9 mouse cellular contexts compared by ENCODE assay signal in the genomic region with DNA sequence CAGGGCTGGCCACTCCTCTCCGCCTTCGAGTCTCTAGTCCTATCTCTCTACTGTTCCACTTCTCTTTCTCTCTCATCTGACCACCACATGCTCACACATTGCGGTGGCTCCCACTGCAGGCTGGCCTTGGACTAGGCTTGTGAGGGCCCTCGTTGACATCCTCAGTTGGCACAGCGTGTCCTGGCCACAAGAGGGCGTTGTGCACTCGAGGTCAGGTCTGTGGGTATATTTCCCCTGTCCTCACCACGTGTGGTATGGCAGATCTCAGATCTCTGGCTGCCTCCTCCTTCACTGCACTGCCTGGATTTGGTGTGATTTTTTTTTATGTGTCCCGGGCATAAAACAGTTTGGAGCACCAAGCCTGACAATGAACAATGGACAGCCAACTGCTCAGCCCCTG. TPM values are rescaled to one million over a fixed set of nuclear protein-coding genes. Genes with fewer than 3 reads are reported as not detected.
DNase-seq lines count a peak whose midpoint lies in the region; ATAC-seq and TF ChIP-seq lines count a peak whose summit lies in the region.
"Had no signal": no experiment of that assay in that cellular context is flagged by ENCODE, and none has a peak within 500 bp of the region (broad histone marks: within the 10 kb centered on the region; RNA-seq: fewer than 3 reads in every experiment).

No protein-coding gene starts in this region.

- peak; percentile 29 for TF ChIP-seq CTCF in heart, adult 2 months (IDR thresholded peaks at IDR 0.05)

- 43% methylated on average over 9 of the region's 9 CpGs for WGBS in heart, adult 2 months
- 49% methylated on average over 9 of the region's 9 CpGs for WGBS in midbrain, embryonic 16.5 days
- WGBS in midbrain, embryonic 15.5 days = 41% methylated on average over 9 of the region's 9 CpGs

- H3K36me3 ChIP-seq in heart, adult 2 months (ENCODE audit: control insufficient read depth, insufficient read depth, low read length) = no peaks in the 10 kb centered on the region
- H3K36me3 ChIP-seq in midbrain, embryonic 16.5 days (ENCODE audit: control insufficient read depth, insufficient read depth, low read length) = no peaks in the 10 kb centered on the region
- no peaks in the 10 kb centered on the region for H3K36me3 ChIP-seq in midbrain, embryonic 15.5 days (replicated peaks)

- no peaks in the 10 kb centered on the region for H3K27me3 ChIP-seq in heart, adult 2 months (ENCODE audit: control insufficient read depth, insufficient read depth, low read length)
- H3K27me3 ChIP-seq in midbrain, embryonic 16.5 days (ENCODE audit: control insufficient read depth, insufficient read depth, low read depth, low read length) = no peaks in the 10 kb centered on the region
- no peaks in the 10 kb centered on the region for H3K27me3 ChIP-seq in midbrain, embryonic 15.5 days (replicated peaks)

- no peak overlapping the region for H3K27ac ChIP-seq in heart, adult 2 months
- H3K27ac ChIP-seq in midbrain, embryonic 16.5 days (ENCODE audit: low read length) = no peak overlapping the region
- H3K27ac ChIP-seq in midbrain, embryonic 15.5 days = no peak overlapping the region

- H3K9ac ChIP-seq in heart, adult 2 months (ENCODE audit: low read depth, low read length) = no peak overlapping the region
- no peak overlapping the region for H3K9ac ChIP-seq in midbrain, embryonic 16.5 days (ENCODE audit: low read depth, low read length)
- H3K9ac ChIP-seq in midbrain, embryonic 15.5 days = no peak overlapping the region

- ATAC-seq in midbrain, embryonic 16.5 days = 0 out of 2 replicates have a peak, but pooled peaks have one; percentile 6
- no peak for ATAC-seq in midbrain, embryonic 15.5 days (replicated peaks)
- peak; percentile 34; the same call in 1 of the 2 replicates for ATAC-seq in neutrophil, adult 5-6 weeks (ENCODE audit: extremely low read depth, insufficient number of reproducible peaks, low FRiP score, poor library complexity, severe bottlenecking)

- no peak overlapping the region for H3K4me2 ChIP-seq in midbrain, embryonic 16.5 days (ENCODE audit: low read length)
- no peak overlapping the region for H3K4me2 ChIP-seq in midbrain, embryonic 15.5 days

- no peaks in the 10 kb centered on the region for H3K79me2 ChIP-seq in heart, adult 2 months (replicated peaks; ENCODE audit: control insufficient read depth, insufficient read depth, low read length)

- no peaks in the 10 kb centered on the region for H3K9me3 ChIP-seq in midbrain, embryonic 16.5 days (replicated peaks; ENCODE audit: control insufficient read depth, low read length, poor library complexity, severe bottlenecking)
- H3K9me3 ChIP-seq in midbrain, embryonic 15.5 days = no peaks in the 10 kb centered on the region

- no peak for DNase-seq in heart, adult 2 months
- no peak for DNase-seq in heart, postnatal 10 days
- DNase-seq in T-cell, adult 2 months (ENCODE audit: low spot score) = peak; percentile 53
- DNase-seq in cerebellum, adult 18-20 months = no peak
- no peak for DNase-seq in adrenal gland, postnatal 36 days
- DNase-seq: cerebellum, adult 8-10 months had no signal

- intact Hi-C loops in heart, adult 2 months (cut with DNase I) = no loop called here
- intact Hi-C loops in heart, postnatal 10 days (cut with DNase I) = loop anchor here (10.0 kb wide), 1 partner anchor 172 kb away; no protein-coding TSS in a partner anchor

- no peak for TF ChIP-seq POLR2A in heart, adult 2 months (IDR thresholded peaks at IDR 0.05; ENCODE audit: insufficient read depth, low read depth, low read length)

- no peak overlapping the region for H3K4me3 ChIP-seq in heart, adult 2 months
- H3K4me3 ChIP-seq in midbrain, embryonic 16.5 days (ENCODE audit: low read depth, low read length) = no peak overlapping the region
- no peak overlapping the region for H3K4me3 ChIP-seq in midbrain, embryonic 15.5 days

- H3K4me1 ChIP-seq in heart, adult 2 months (ENCODE audit: control insufficient read depth, insufficient read depth, low read length) = no peaks in the 10 kb centered on the region
- H3K4me1 ChIP-seq in midbrain, embryonic 16.5 days (ENCODE audit: control insufficient read depth, insufficient read depth, low read length) = peaks cover 11% of the 10 kb centered on the region
- H3K4me1 ChIP-seq in midbrain, embryonic 15.5 days = peaks cover 5% of the 10 kb centered on the region

- no peak for TF ChIP-seq EP300 in heart, adult 2 months (IDR thresholded peaks at IDR 0.05; ENCODE audit: insufficient read depth, low read depth, low read length)

RNA-seq across cellular contexts. Expression of gene Rack1, which starts 23.5 kb away (rescaled TPM):
- 100 to 1,000 TPM; 337 to 437 TPM for total RNA-seq in heart, adult 2 months (2021)
- 867 and 1,301 TPM in 2 replicates for polyA plus RNA-seq in heart, adult 2 months (2012; rRNA removed)
- total RNA-seq in heart, postnatal 10 days (2021) = 100 to 1,000 TPM; 530 to 563 TPM
- 347 and 351 TPM in 2 replicates for polyA plus RNA-seq in midbrain, embryonic 16.5 days (2015; fragmentation: Nextera tagmentation; extraction: Ambion mirVana)
- polyA plus RNA-seq in midbrain, embryonic 15.5 days (2015; fragmentation: Nextera tagmentation; extraction: Ambion mirVana) = 365 and 382 TPM in 2 replicates
- 756 and 779 TPM in 2 replicates for total RNA-seq in neutrophil, adult 5-6 weeks (2017)
- 100 to 1,000 TPM; 711 to 729 TPM for total RNA-seq in adrenal gland, postnatal 36 days (2021)

RNA-seq across cellular contexts. Expression of gene Trim41, which starts 40.5 kb away (rescaled TPM):
- 10 to 100 TPM; 19.8 to 19.9 TPM for total RNA-seq in heart, adult 2 months (2021)
- polyA plus RNA-seq in heart, adult 2 months (2012; rRNA removed) = 19.1 and 19.3 TPM in 2 replicates
- 10 to 100 TPM; 27.9 to 30.1 TPM for total RNA-seq in heart, postnatal 10 days (2021)
- 6.7 and 6.9 TPM in 2 replicates for polyA plus RNA-seq in midbrain, embryonic 16.5 days (2015; fragmentation: Nextera tagmentation; extraction: Ambion mirVana)
- polyA plus RNA-seq in midbrain, embryonic 15.5 days (2015; fragmentation: Nextera tagmentation; extraction: Ambion mirVana) = 7.3 and 7.9 TPM in 2 replicates
- 90.7 and 108 TPM in 2 replicates for total RNA-seq in neutrophil, adult 5-6 weeks (2017)
- 10 to 100 TPM; 32.9 to 45.2 TPM for total RNA-seq in adrenal gland, postnatal 36 days (2021)

RNA-seq across cellular contexts. Expression of gene Trim7, which starts 49.3 kb away (rescaled TPM):
- total RNA-seq in heart, adult 2 months (2021) = 10 to 100 TPM; 18.2 to 18.4 TPM
- polyA plus RNA-seq in heart, adult 2 months (2012; rRNA removed) = 27.9 and 32.6 TPM in 2 replicates
- 10 to 100 TPM; 10.1 to 12.8 TPM for total RNA-seq in heart, postnatal 10 days (2021)
- 1.8 and 3.6 TPM in 2 replicates for polyA plus RNA-seq in midbrain, embryonic 16.5 days (2015; fragmentation: Nextera tagmentation; extraction: Ambion mirVana)
- polyA plus RNA-seq in midbrain, embryonic 15.5 days (2015; fragmentation: Nextera tagmentation; extraction: Ambion mirVana) = 2.3 and 2.6 TPM in 2 replicates
- 167 and 205 TPM in 2 replicates for total RNA-seq in neutrophil, adult 5-6 weeks (2017)
- 1 to 10 TPM; 6.4 to 8.6 TPM for total RNA-seq in adrenal gland, postnatal 36 days (2021)

RNA-seq across cellular contexts. Expression of gene Gm12184, which starts 49.8 kb away (rescaled TPM):
- total RNA-seq in heart, adult 2 months (2021) = 1 to 10 TPM; 3.8 to 3.9 TPM
- polyA plus RNA-seq in heart, adult 2 months (2012; rRNA removed) = 18.8 and 28.2 TPM in 2 replicates
- 1 to 10 TPM; 2.9 to 5.0 TPM for total RNA-seq in heart, postnatal 10 days (2021)
- 1.3 and 1.8 TPM in 2 replicates for polyA plus RNA-seq in midbrain, embryonic 16.5 days (2015; fragmentation: Nextera tagmentation; extraction: Ambion mirVana)
- 2.6 and 4.0 TPM in 2 replicates for polyA plus RNA-seq in midbrain, embryonic 15.5 days (2015; fragmentation: Nextera tagmentation; extraction: Ambion mirVana)
- 4.2 and 8.0 TPM in 2 replicates for total RNA-seq in neutrophil, adult 5-6 weeks (2017)
- total RNA-seq in adrenal gland, postnatal 36 days (2021) = 1 to 10 TPM; 1.4 to 3.2 TPM
